Mouse (Mus musculus) spleen, adult 2 months (tissue): ENCODE measurements around the gene Hinfp.

Source experiments
- CTCF ChIP-seq: fragments of 200-500 bp; IDR thresholded peaks from 2 replicates; pipeline ENCODE4 v1.5.1; 2011; ENCODE audit warnings: mild to moderate bottlenecking, inconsistent platforms; ENCODE audit not compliant: insufficient read depth, insufficient read length, insufficient replicate concordance; ENCODE audit errors: extremely low read depth
- POLR2A ChIP-seq: fragments of 200-500 bp; IDR thresholded peaks from 2 replicates; pipeline ENCODE4 v1.6.1; 2011; ENCODE audit warnings: low read depth, low read length, inconsistent platforms

- no peak for TF ChIP-seq CTCF
- TF ChIP-seq POLR2A = no peak
Measured at GRCm38 (mm10) chr9:44330736-44331135, 25.3 kb upstream of the Hinfp start.
